Comparison of ENCODE assay signal across 11 mouse cellular contexts in the genomic region with DNA sequence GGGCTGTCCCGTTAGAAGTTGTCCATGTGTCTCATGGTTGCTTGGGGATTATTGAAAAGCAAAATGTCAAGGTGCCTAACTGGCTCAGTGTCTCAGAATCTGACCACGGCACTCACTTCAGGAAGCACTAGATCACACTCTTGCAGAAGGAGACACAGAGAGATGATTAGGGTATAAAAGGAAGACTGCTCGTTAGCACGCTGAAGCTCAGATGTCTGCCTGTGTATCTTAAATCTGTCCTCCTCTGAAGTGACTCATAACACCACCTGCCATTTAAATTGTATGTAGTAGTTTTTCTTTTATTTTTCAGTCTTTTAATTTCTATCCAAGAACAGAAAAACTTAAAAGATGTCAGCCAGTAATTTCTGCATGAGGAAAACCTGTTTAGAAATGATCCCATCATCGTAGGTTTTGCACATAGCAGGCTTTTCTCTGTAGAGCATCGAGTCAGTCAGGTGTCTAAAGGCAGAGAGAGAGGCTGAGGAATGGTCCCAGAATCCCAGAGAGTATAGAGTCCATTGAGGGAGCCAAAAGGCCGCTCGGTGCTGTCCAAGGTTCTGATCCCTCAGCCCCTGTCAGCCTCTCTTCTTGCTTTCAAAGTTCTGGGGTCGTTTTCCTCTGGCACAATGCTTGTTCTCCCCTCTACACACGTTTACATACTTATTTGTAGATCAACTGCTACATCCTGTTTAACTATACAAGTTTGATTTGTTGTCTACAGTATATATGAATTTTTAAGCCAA. TPM values are rescaled to one million over a fixed set of nuclear protein-coding genes. Genes with fewer than 3 reads are reported as not detected.
A peak's percentile ranks its signal among the peaks of the same experiment; 100 is the strongest.
DNase-seq lines count a peak whose midpoint lies in the region; ATAC-seq and TF ChIP-seq lines count a peak whose summit lies in the region.
"Had no signal": no experiment of that assay in that cellular context is flagged by ENCODE, and none has a peak within 500 bp of the region (broad histone marks: within the 10 kb centered on the region; RNA-seq: fewer than 3 reads in every experiment).

No protein-coding gene starts in this region.

- TF ChIP-seq CTCF in lung, embryonic 14.5 days (IDR thresholded peaks at IDR 0.05; ENCODE audit: low read depth) = no peak

- H3K4me1 ChIP-seq in lung, embryonic 14.5 days (ENCODE audit: insufficient read depth) = no peaks in the 10 kb centered on the region; the same call in 1 of the 2 replicates

- 57% methylated on average over 10 of the region's 10 CpGs for WGBS in lung, embryonic 14.5 days

- no peak overlapping the region for H3K27ac ChIP-seq in lung, embryonic 14.5 days (ENCODE audit: low read depth)
- H3K27ac ChIP-seq: embryonic facial prominence, embryonic 13.5 days had no signal

- no peak overlapping the region for H3K9ac ChIP-seq in lung, embryonic 14.5 days
- H3K9ac ChIP-seq: embryonic facial prominence, embryonic 13.5 days had no signal

- H3ac ChIP-seq in myocyte (ENCODE audit: control insufficient read depth, insufficient read length) = no peak overlapping the region

- H3K36me3 ChIP-seq in lung, embryonic 14.5 days (ENCODE audit: insufficient read depth) = peaks cover 68% of the 10 kb centered on the region
- peaks cover 80% of the 10 kb centered on the region for H3K36me3 ChIP-seq in myocyte (ENCODE audit: control insufficient read depth, insufficient read depth)

- H3K79me2 ChIP-seq in myocyte (ENCODE audit: control insufficient read depth, insufficient read depth) = no peaks in the 10 kb centered on the region

- ATAC-seq in lung, embryonic 14.5 days (ENCODE audit: insufficient read depth) = no peak
- no peak for ATAC-seq in inflammation-experienced regulatory T-cells, adult 6 months
- ATAC-seq in granulocyte monocyte progenitor cell, adult 5-6 weeks (replicated peaks; ENCODE audit: poor library complexity, severe bottlenecking) = no peak

- no peaks in the 10 kb centered on the region for H3K9me3 ChIP-seq in lung, embryonic 14.5 days (ENCODE audit: low read depth, low read length)
- H3K9me3 ChIP-seq: embryonic facial prominence, embryonic 13.5 days had no signal

- no peaks in the 10 kb centered on the region for H3K27me3 ChIP-seq in lung, embryonic 14.5 days (ENCODE audit: insufficient read depth, low read length)
- H3K27me3 ChIP-seq in myocyte (ENCODE audit: control insufficient read depth, insufficient read depth, insufficient read length) = no peaks in the 10 kb centered on the region
- H3K27me3 ChIP-seq: embryonic facial prominence, embryonic 13.5 days had no signal

- DNase-seq in lung, embryonic 14.5 days = peak; percentile 82
- DNase-seq in lung, postnatal 36 days = no peak
- DNase-seq in brain, adult 2 months (ENCODE audit: low read depth, low spot score) = peak; percentile 63
- peak; percentile 63 for DNase-seq in forelimb bud, embryonic 11.5 days (ENCODE audit: low read depth, low spot score)
- DNase-seq in MN1 (ENCODE audit: low spot score) = no peak

- H3K4me2 ChIP-seq in lung, embryonic 14.5 days = no peak overlapping the region
- no peak overlapping the region for H3K4me2 ChIP-seq in myocyte (ENCODE audit: low read depth)
- H3K4me2 ChIP-seq: embryonic facial prominence, embryonic 13.5 days had no signal

- no peak for TF ChIP-seq POLR2A in myocyte (IDR thresholded peaks at IDR 0.05; ENCODE audit: insufficient read length, low read depth)

- H3K4me3 ChIP-seq in lung, embryonic 14.5 days (ENCODE audit: low read depth, low read length) = no peak overlapping the region
- no peak overlapping the region for H3K4me3 ChIP-seq in myocyte
- H3K4me3 ChIP-seq: embryonic facial prominence, embryonic 13.5 days had no signal

TF ChIP-seq in myocyte, 11 proteins besides CTCF, POLR2A, EP300 and RAD21:
- TF ChIP-seq E2F4 (IDR thresholded peaks at IDR 0.05; ENCODE audit: insufficient read depth) (no peak), REST (IDR thresholded peaks at IDR 0.05; ENCODE audit: insufficient read depth, insufficient read length) (peak; percentile 81), TCF3 (IDR thresholded peaks at IDR 0.05; ENCODE audit: insufficient read length, low read depth) (no peak), POLR2AphosphoS2 (IDR thresholded peaks at IDR 0.05; ENCODE audit: insufficient read length, low read depth) (no peak), TCF12 (IDR thresholded peaks at IDR 0.05; ENCODE audit: insufficient read depth, poor library complexity, severe bottlenecking) (no peak), CEBPB (IDR thresholded peaks at IDR 0.05; ENCODE audit: insufficient read depth, poor library complexity, severe bottlenecking) (no peak), SRF (IDR thresholded peaks at IDR 0.05; ENCODE audit: control insufficient read depth, insufficient read length, low read depth) (no peak), MYOG (IDR thresholded peaks at IDR 0.05; ENCODE audit: control insufficient read depth in 1 of 3, insufficient read depth in 1 of 3, insufficient read length in 2 of 3, low read depth in 2 of 3) (no peak)

RNA-seq across cellular contexts. Expression of a gene that starts 38.0 kb away (rescaled TPM):
- polyA plus RNA-seq in lung, embryonic 14.5 days (2014; fragmentation: Nextera tagmentation; extraction: Ambion mirVana) = not detected in 2 replicates
- not detected for polyA plus RNA-seq in myocyte (2012; fragmentation: generic; extraction: Trizol)
- polyA plus RNA-seq in inflammation-experienced regulatory T-cells, adult 6 months (2017; shearing (Covaris generic)) = not detected
- not detected in 2 replicates for total RNA-seq in granulocyte monocyte progenitor cell, adult 5-6 weeks (2014; fragmentation: Nextera tagmentation)
- not detected in 2 replicates for total RNA-seq in granulocyte monocyte progenitor cell, adult 5-6 weeks (2017)
- total RNA-seq: left cerebral cortex, postnatal 4 days had no signal
- polyA plus RNA-seq: embryonic facial prominence, embryonic 13.5 days; heart, postnatal 0 days had no signal

Comparison
In these comparisons a context has a peak if more than half of its experiments do, and no peak if none do; other contexts are left out.
1. DNase-seq: peak in lung, embryonic 14.5 days (single experiment), brain, adult 2 months (single experiment) and forelimb bud, embryonic 11.5 days (single experiment); none in lung, postnatal 36 days (single experiment) and MN1 (single experiment).